Mouse (Mus musculus) liver, embryonic 12.5 days (tissue): ENCODE measurements around the gene Sec14l5. TPM values are rescaled to one million over a fixed set of nuclear protein-coding genes. Genes with fewer than 3 reads are reported as not detected.
A peak's percentile ranks its signal among the peaks of the same experiment; 100 is the strongest.
"Not testable (repeated sequence)": the region's sequence is repeated elsewhere in the genome, so short reads cannot be mapped to it uniquely, and the experiment has no call there.

Source experiments
- ATAC-seq: fragments of 200-750 bp; cut with Nextera tagmentation; 2 replicates; pipeline ENCODE4 v1.8.0; 2017; ENCODE audit warnings: moderate number of reproducible peaks, mild to moderate bottlenecking, moderate library complexity
- H3K27ac ChIP-seq: fragments of 300-500 bp; sonication (generic); 2 replicates; pipeline ENCODE4 v1.5.1; 2016; ENCODE audit warnings: mild to moderate bottlenecking
- H3K27me3 ChIP-seq: fragments of 300-500 bp; sonication (generic); replicated peaks from 2 replicates; pipeline ENCODE4 v1.6.1; 2016; ENCODE audit warnings: mild to moderate bottlenecking, moderate library complexity
- H3K36me3 ChIP-seq: fragments of 300-500 bp; sonication (generic); 2 replicates; pipeline ENCODE4 v1.6.1; 2016; ENCODE audit warnings: mild to moderate bottlenecking, moderate library complexity
- H3K4me1 ChIP-seq: fragments of 300-500 bp; sonication (generic); 2 replicates; pipeline ENCODE4 v1.6.1; 2016
- H3K4me2 ChIP-seq: fragments of 300-500 bp; sonication (generic); 2 replicates; pipeline ENCODE4 v1.6.1; 2016; ENCODE audit warnings: mild to moderate bottlenecking, moderate library complexity
- H3K4me3 ChIP-seq: fragments of 300-500 bp; sonication (generic); 2 replicates; pipeline ENCODE4 v1.5.1; 2016; ENCODE audit warnings: mild to moderate bottlenecking, moderate library complexity
- H3K9ac ChIP-seq: fragments of 300-500 bp; sonication (generic); 2 replicates; pipeline ENCODE4 v1.6.1; 2016; ENCODE audit warnings: mild to moderate bottlenecking, moderate library complexity
- H3K9me3 ChIP-seq: fragments of 300-500 bp; sonication (generic); replicated peaks from 2 replicates; pipeline ENCODE4 v1.6.1; 2016; ENCODE audit warnings: mild to moderate bottlenecking, moderate library complexity
- WGBS: fragments of 180-500 bp; shearing (Covaris S2); methylation state at CpG from one replicate; pipeline ENCODE4 v1.1.7; 2016; ENCODE audit not compliant: insufficient replicate concordance; 5-methylcytosine and 5-hydroxymethylcytosine counted together
- microRNA-seq: library from miRNA; unstranded; fragments of <30 nt; microRNA quantifications from one replicate; pipeline ENCODE4, GENCODE M21; 2017
- polyA plus RNA-seq: library from polyadenylated mRNA; unstranded; fragments of >200 nt; fragmentation: Nextera tagmentation; extraction: Ambion mirVana; gene quantifications from 2 replicates; pipeline ENCODE4 v1.2.1, GENCODE M21; 2016

Gene Sec14l5
- polyA plus RNA-seq, 1 experiment from 2014 or later: not detected

DNA sequence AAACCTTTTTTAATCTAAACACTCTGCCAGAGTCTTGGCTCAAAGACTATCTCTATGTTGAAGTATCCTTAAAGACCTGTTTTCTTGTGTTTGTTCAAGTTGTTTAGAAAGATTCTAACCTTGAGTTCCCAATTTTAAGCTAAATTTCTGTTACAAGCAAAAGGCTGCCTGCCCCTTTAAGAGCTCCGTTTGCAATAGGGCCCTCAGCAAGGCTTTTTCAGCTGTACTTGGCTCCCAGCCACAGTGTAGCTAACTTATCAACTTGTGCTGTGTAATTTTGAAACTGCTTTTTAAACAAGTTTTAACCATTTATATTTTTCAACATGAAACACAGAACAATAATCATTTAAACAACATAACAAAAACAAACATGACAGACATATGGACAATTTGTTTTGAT lies 79.6 kb downstream of the Sec14l5 start:
- H3K9ac ChIP-seq, H3K9me3 ChIP-seq, H3K27ac ChIP-seq, H3K36me3 ChIP-seq, H3K4me2 ChIP-seq, ATAC-seq, H3K4me3 ChIP-seq, H3K4me1 ChIP-seq, H3K27me3 ChIP-seq: not testable (repeated sequence)
- 17% methylated on average over 1 of the region's 1 CpGs for WGBS

DNA sequence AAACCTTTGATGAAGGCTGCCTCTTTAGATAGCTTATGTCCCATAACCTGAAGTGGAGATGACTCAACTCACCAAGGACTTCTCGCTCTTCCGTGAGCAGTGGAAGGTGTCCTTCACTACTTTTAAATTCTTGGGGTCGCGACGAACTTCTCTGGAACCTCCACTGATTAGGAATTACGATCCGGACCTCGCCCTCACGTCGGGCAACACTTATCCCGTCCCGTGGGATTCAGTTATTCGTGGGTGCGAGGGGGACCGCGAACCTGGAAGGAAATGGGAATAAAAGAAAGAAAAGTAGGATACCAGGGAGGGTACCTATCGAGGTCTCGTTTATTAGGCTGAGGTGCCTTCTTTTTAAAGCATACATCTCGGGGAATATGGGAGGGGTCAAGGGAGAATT lies 80.6 kb downstream of the Sec14l5 start:
- WGBS: 71% methylated on average over 19 of the region's 19 CpGs
- not testable (repeated sequence) for ATAC-seq, H3K9ac ChIP-seq

DNA sequence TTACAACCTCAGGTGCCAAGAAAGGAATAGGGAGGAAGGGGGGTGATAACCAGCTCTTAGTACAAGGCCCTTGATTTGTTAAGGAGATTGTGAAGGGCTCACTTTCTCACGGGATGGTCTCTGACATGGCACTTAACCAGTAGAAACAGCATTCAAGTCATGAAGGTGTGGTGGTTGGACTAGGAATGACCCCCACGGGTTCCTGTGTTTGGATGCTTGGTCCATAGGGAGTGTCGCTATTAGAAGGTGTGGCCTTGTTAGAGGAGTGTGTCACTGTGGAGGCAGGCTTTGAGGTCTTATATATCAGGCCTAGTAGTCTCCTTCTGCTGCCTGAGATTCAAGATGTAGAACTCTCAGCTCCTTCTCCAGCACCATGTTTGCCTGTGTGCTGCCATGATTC lies 81.2 kb downstream of the Sec14l5 start:
- 58% methylated on average over 3 of the region's 3 CpGs for WGBS

More for the DNA sequence above, 80.6 kb downstream of the Sec14l5 start:
- not testable (repeated sequence) for H3K36me3 ChIP-seq, H3K27me3 ChIP-seq, H3K4me3 ChIP-seq, H3K4me1 ChIP-seq, H3K9me3 ChIP-seq, H3K4me2 ChIP-seq, H3K27ac ChIP-seq

GRCm38 (mm10) chr16:5232982-5233381 lies 86.1 kb downstream of the Sec14l5 start:
- 62% methylated on average over 4 of the region's 4 CpGs for WGBS

More for the DNA sequence above, 81.2 kb downstream of the Sec14l5 start:
- not testable (repeated sequence) for H3K4me1 ChIP-seq, H3K4me2 ChIP-seq, H3K9me3 ChIP-seq, ATAC-seq, H3K27ac ChIP-seq, H3K36me3 ChIP-seq, H3K9ac ChIP-seq, H3K4me3 ChIP-seq, H3K27me3 ChIP-seq

GRCm38 (mm10) chr16:5233418-5234313 lies 86.8 kb downstream of the Sec14l5 start, which contains the start of gene Alg1:
Gene Alg1 (plus strand): TSS chr16:5233621.
- H3K4me3 ChIP-seq: peak within 1 kb of the TSS; percentile 89
- peaks cover 21% of the 10 kb centered on the region for H3K4me1 ChIP-seq
- ATAC-seq: peak; percentile 94
- peak within 1 kb of the TSS; percentile 57; the same call in 1 of the 2 replicates for H3K27ac ChIP-seq
- no peaks in the 10 kb centered on the region for H3K27me3 ChIP-seq
- no peaks in the 10 kb centered on the region for H3K9me3 ChIP-seq
- H3K4me2 ChIP-seq: peak within 1 kb of the TSS; percentile 90
- 2% methylated on average over 47 of the region's 47 CpGs for WGBS
- H3K9ac ChIP-seq: peak within 1 kb of the TSS; percentile 85
- H3K36me3 ChIP-seq: peaks cover 17% of the 10 kb centered on the region

More at GRCm38 (mm10) chr16:5232982-5233381, 86.1 kb downstream of the Sec14l5 start:
- ATAC-seq: no peak
- H3K4me3 ChIP-seq: peak overlapping the region; percentile 89
- peaks cover 10% of the 10 kb centered on the region for H3K36me3 ChIP-seq
- H3K4me1 ChIP-seq: peaks cover 21% of the 10 kb centered on the region
- H3K9ac ChIP-seq: no peak overlapping the region
- H3K4me2 ChIP-seq: peak overlapping the region; percentile 90
- no peak overlapping the region for H3K27ac ChIP-seq
- no peaks in the 10 kb centered on the region for H3K9me3 ChIP-seq
- no peaks in the 10 kb centered on the region for H3K27me3 ChIP-seq

Small RNA genes within 50 kb of the gene (microRNA-seq; reads per million reads assigned to microRNA genes)
- gene Gm23689 (not detected), gene Gm26095 (not detected), gene Mir6364 (not detected)

Other genes with a start within 250 kb of the Sec14l5 start
- 61.2 and 62.7 TPM in 2 replicates for gene Nudt16l1, start 208.3 kb upstream of the Sec14l5 start, polyA plus RNA-seq
- gene Anks3, start 182.9 kb upstream of the Sec14l5 start, polyA plus RNA-seq: 16.8 and 19.7 TPM in 2 replicates
- 0.11 TPM in 1 of 2 replicates, not detected in the other for gene Sept12, start 149.3 kb upstream of the Sec14l5 start, polyA plus RNA-seq
- gene Smim22, start 139.8 kb upstream of the Sec14l5 start, polyA plus RNA-seq: 5.7 and 6.9 TPM in 2 replicates
- gene Rogdi, start 133.6 kb upstream of the Sec14l5 start, polyA plus RNA-seq: 42.3 and 43.2 TPM in 2 replicates
- gene Glyr1, start 97.2 kb upstream of the Sec14l5 start, polyA plus RNA-seq: 67.7 and 69.6 TPM in 2 replicates
- 13.8 and 15.2 TPM in 2 replicates for gene Ubn1, start 97.1 kb upstream of the Sec14l5 start, polyA plus RNA-seq
- gene Ppl, start 14.7 kb upstream of the Sec14l5 start, polyA plus RNA-seq: 0.32 and 0.35 TPM in 2 replicates
- gene Nagpa, start 56.9 kb downstream of the Sec14l5 start, polyA plus RNA-seq: 19.3 and 19.4 TPM in 2 replicates
- gene AU021092, start 75.2 kb downstream of the Sec14l5 start, polyA plus RNA-seq: 0.43 and 0.57 TPM in 2 replicates
- gene Alg1, start 86.5 kb downstream of the Sec14l5 start, polyA plus RNA-seq: 17.3 and 18.5 TPM in 2 replicates
- gene Eef2kmt, start 108.9 kb downstream of the Sec14l5 start, polyA plus RNA-seq: 16.1 and 16.5 TPM in 2 replicates